Mouse (Mus musculus) MEL (cell line): ENCODE measurements around the gene 1700011L22Rik.

Experiments used
- CHD1 ChIP-seq: IDR thresholded peaks from 2 replicates; pipeline ENCODE4 v1.6.1; 2012; ENCODE audit warnings: low read depth, mild to moderate bottlenecking, inconsistent platforms, low read length, improper control_type of control experiment
- CTCF ChIP-seq, 3 experiments: IDR thresholded peaks in 2 of 3; conservative IDR thresholded peaks in 1 of 3; 2 replicates each; pipeline ENCODE4 v1.5.1; 2011 to 2012; ENCODE audit warnings: low read length in 3 of 3, low read depth in 2 of 3, mild to moderate bottlenecking in 2 of 3, improper control_type of control experiment in 1 of 3, inconsistent platforms in 1 of 3, mixed read lengths in 1 of 3, moderate library complexity in 1 of 3; ENCODE audit not compliant: control insufficient read depth in 1 of 3, insufficient read depth in 1 of 3, poor library complexity in 1 of 3, severe bottlenecking in 1 of 3
- POLR2A ChIP-seq, 2 experiments: IDR thresholded peaks; 2 replicates each; pipeline ENCODE4 v1.6.1; 2011 to 2012; ENCODE audit warnings: low read length in 2 of 2, mild to moderate bottlenecking in 2 of 2, control low read depth in 1 of 2, improper control_type of control experiment in 1 of 2, low read depth in 1 of 2, moderate library complexity in 1 of 2; ENCODE audit not compliant: control insufficient read depth in 1 of 2, insufficient read depth in 1 of 2, poor library complexity in 1 of 2
- ZKSCAN1 ChIP-seq: IDR thresholded peaks from 2 replicates; pipeline ENCODE4 v1.6.1; 2012; ENCODE audit warnings: low read depth, mild to moderate bottlenecking, inconsistent platforms, low read length, improper control_type of control experiment, moderate library complexity

DNA sequence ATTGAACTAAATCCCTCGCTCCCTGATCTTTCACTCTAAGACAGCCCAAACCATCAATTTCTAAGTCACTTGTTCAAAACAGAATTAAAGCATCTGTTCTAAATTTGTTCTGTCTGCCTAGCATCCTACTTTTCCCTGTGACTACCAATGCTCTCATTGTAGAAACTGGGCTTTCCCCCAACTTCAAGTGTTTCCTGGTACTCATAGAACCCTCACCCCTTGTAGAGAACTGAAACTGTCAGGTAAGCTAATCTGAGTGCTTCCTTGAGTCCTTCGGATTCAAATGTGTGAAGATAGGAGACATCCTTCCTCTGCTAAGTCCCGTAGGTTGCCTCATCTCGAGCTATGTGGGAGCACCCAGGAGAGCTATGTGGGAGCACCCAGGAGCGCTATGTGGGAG, 13.6 kb upstream of the 1700011L22Rik start:
- TF ChIP-seq ZKSCAN1 (no peak), CHD1 (no peak), POLR2A (IDR thresholded peaks at IDR 0.05; ENCODE audit: control insufficient read depth in 1 of 2, insufficient read depth in 1 of 2, low read depth in 1 of 2, low read length in 2 of 2, poor library complexity in 1 of 2) (no peak), CTCF (IDR thresholded peaks at IDR 0.05 in 2 of 3, conservative IDR thresholded peaks at IDR 0.05 in 1 of 3; ENCODE audit: control insufficient read depth in 1 of 3, insufficient read depth in 1 of 3, low read depth in 2 of 3, low read length in 3 of 3, poor library complexity in 1 of 3, severe bottlenecking in 1 of 3) (no peak)
